Mouse (Mus musculus): Measurements from ENCODE around the gene Tcf19. TPM values are rescaled to one million over a fixed set of nuclear protein-coding genes. Genes with fewer than 3 reads are reported as not detected.
A peak's percentile ranks its signal among the peaks of the same experiment; 100 is the strongest.

The Tcf19 gene
- polyA plus RNA-seq, 2 experiments, result 73.8 to 84.3 TPM

GRCm38 (mm10) chr17:35502762-35503161 lies 13.9 kb downstream of the Tcf19 start:
- no peaks in the 10 kb centered on the region for H3K36me3 ChIP-seq (ENCODE audit: control insufficient read depth, insufficient read depth, low read length)
- peaks cover 6% of the 10 kb centered on the region; the same call in 1 of the 2 replicates for H3K4me1 ChIP-seq (ENCODE audit: control insufficient read depth, insufficient read depth, low read length)
- TF ChIP-seq POLR2A (IDR thresholded peaks at IDR 0.05; ENCODE audit: borderline replicate concordance, extremely low read depth, insufficient read depth, insufficient read length), result no peak
- H3K27me3 ChIP-seq (ENCODE audit: control insufficient read depth, insufficient read depth, low read length), result no peaks in the 10 kb centered on the region
- no peak overlapping the region for H3K4me3 ChIP-seq (replicated peaks; ENCODE audit: low read length)
- no peak overlapping the region for H3K4me2 ChIP-seq (replicated peaks; ENCODE audit: low read depth, low read length, severe bottlenecking)
- ATAC-seq (ENCODE audit: low FRiP score, low read depth), result no peak
- H3K9ac ChIP-seq (ENCODE audit: low read depth, low read length, severe bottlenecking), result no peak overlapping the region
- no peak overlapping the region for H3K27ac ChIP-seq (replicated peaks; ENCODE audit: low read depth, low read length)
- 64% methylated on average over 5 of the region's 5 CpGs for WGBS
- no peaks in the 10 kb centered on the region for H3K9me3 ChIP-seq (ENCODE audit: control insufficient read depth, low read length)
- no peak for DNase-seq (ENCODE audit: low spot score)

- H3K9ac ChIP-seq (ENCODE audit: low read depth, low read length, severe bottlenecking), result no peak overlapping the region
These were observed 14.4 kb downstream of the Tcf19 start for GRCm38 (mm10) chr17:35502226-35502625.

GRCm38 (mm10) chr17:35497124-35497523 lies 19.5 kb downstream of the Tcf19 start:
- no peak overlapping the region for H3K9ac ChIP-seq (ENCODE audit: low read depth, low read length, severe bottlenecking)
- H3K9me3 ChIP-seq (ENCODE audit: control insufficient read depth, low read length), result no peaks in the 10 kb centered on the region
- H3K4me1 ChIP-seq (ENCODE audit: control insufficient read depth, insufficient read depth, low read length), result peaks cover 3% of the 10 kb centered on the region; the same call in 1 of the 2 replicates
- no peak for DNase-seq (ENCODE audit: low spot score)
- TF ChIP-seq POLR2A (IDR thresholded peaks at IDR 0.05; ENCODE audit: borderline replicate concordance, extremely low read depth, insufficient read depth, insufficient read length), result no peak
- no peaks in the 10 kb centered on the region for H3K27me3 ChIP-seq (ENCODE audit: control insufficient read depth, insufficient read depth, low read length)
- no peak for ATAC-seq (ENCODE audit: low FRiP score, low read depth)
- WGBS, result 97% methylated on average over 7 of the region's 7 CpGs
- no peaks in the 10 kb centered on the region for H3K36me3 ChIP-seq (ENCODE audit: control insufficient read depth, insufficient read depth, low read length)
- H3K4me2 ChIP-seq (replicated peaks; ENCODE audit: low read depth, low read length, severe bottlenecking), result no peak overlapping the region
- H3K27ac ChIP-seq (replicated peaks; ENCODE audit: low read depth, low read length), result no peak overlapping the region
- H3K4me3 ChIP-seq (replicated peaks; ENCODE audit: low read length), result no peak overlapping the region

More at GRCm38 (mm10) chr17:35502226-35502625, 14.4 kb downstream of the Tcf19 start:
- 5% methylated on average over 6 of the region's 6 CpGs for WGBS
- peaks cover 6% of the 10 kb centered on the region; the same call in 1 of the 2 replicates for H3K4me1 ChIP-seq (ENCODE audit: control insufficient read depth, insufficient read depth, low read length)
- no peaks in the 10 kb centered on the region for H3K36me3 ChIP-seq (ENCODE audit: control insufficient read depth, insufficient read depth, low read length)
- no peak overlapping the region for H3K27ac ChIP-seq (replicated peaks; ENCODE audit: low read depth, low read length)
- TF ChIP-seq POLR2A (IDR thresholded peaks at IDR 0.05; ENCODE audit: borderline replicate concordance, extremely low read depth, insufficient read depth, insufficient read length), result no peak
- no peak overlapping the region for H3K4me2 ChIP-seq (replicated peaks; ENCODE audit: low read depth, low read length, severe bottlenecking)
- H3K27me3 ChIP-seq (ENCODE audit: control insufficient read depth, insufficient read depth, low read length), result no peaks in the 10 kb centered on the region
- DNase-seq (ENCODE audit: low spot score) (no peak), ATAC-seq (ENCODE audit: low FRiP score, low read depth) (no peak; the same call in 1 of the 2 replicates)
- H3K9me3 ChIP-seq (ENCODE audit: control insufficient read depth, low read length), result no peaks in the 10 kb centered on the region
- H3K4me3 ChIP-seq (replicated peaks; ENCODE audit: low read length), result no peak overlapping the region

GRCm38 (mm10) chr17:35490320-35490719 lies 26.3 kb downstream of the Tcf19 start:
- H3K27me3 ChIP-seq (ENCODE audit: control insufficient read depth, insufficient read depth, low read length), result no peaks in the 10 kb centered on the region
- DNase-seq (ENCODE audit: low spot score) (no peak), ATAC-seq (ENCODE audit: low FRiP score, low read depth) (no peak)
- no peaks in the 10 kb centered on the region for H3K36me3 ChIP-seq (ENCODE audit: control insufficient read depth, insufficient read depth, low read length)
- no peak overlapping the region for H3K27ac ChIP-seq (replicated peaks; ENCODE audit: low read depth, low read length)
- no peak for TF ChIP-seq POLR2A (IDR thresholded peaks at IDR 0.05; ENCODE audit: borderline replicate concordance, extremely low read depth, insufficient read depth, insufficient read length)
- H3K9me3 ChIP-seq (ENCODE audit: control insufficient read depth, low read length), result no peaks in the 10 kb centered on the region
- H3K4me2 ChIP-seq (replicated peaks; ENCODE audit: low read depth, low read length, severe bottlenecking), result no peak overlapping the region
- no peaks in the 10 kb centered on the region for H3K4me1 ChIP-seq (ENCODE audit: control insufficient read depth, insufficient read depth, low read length)
- WGBS, result 80% methylated on average over 5 of the region's 5 CpGs
- H3K9ac ChIP-seq (ENCODE audit: low read depth, low read length, severe bottlenecking), result no peak overlapping the region
- H3K4me3 ChIP-seq (replicated peaks; ENCODE audit: low read length), result no peak overlapping the region

GRCm38 (mm10) chr17:35488041-35488440 lies 28.6 kb downstream of the Tcf19 start:
- ATAC-seq (ENCODE audit: low FRiP score, low read depth), result no peak
- no peak for TF ChIP-seq POLR2A (IDR thresholded peaks at IDR 0.05; ENCODE audit: borderline replicate concordance, extremely low read depth, insufficient read depth, insufficient read length)
- WGBS, result 90% methylated on average over 2 of the region's 2 CpGs

GRCm38 (mm10) chr17:35486726-35487125 lies 29.9 kb downstream of the Tcf19 start:
- ATAC-seq (ENCODE audit: low FRiP score, low read depth) (no peak), DNase-seq (ENCODE audit: low spot score) (no peak)
- Histone ChIP-seq H3K9ac (ENCODE audit: low read depth, low read length, severe bottlenecking) (0 out of 2 replicates have a peak overlapping the region, but pooled peaks have one; percentile 31), H3K27ac (replicated peaks; ENCODE audit: low read depth, low read length) (no peak overlapping the region), H3K4me3 (replicated peaks; ENCODE audit: low read length) (no peak overlapping the region), H3K9me3 (ENCODE audit: control insufficient read depth, low read length) (no peaks in the 10 kb centered on the region), H3K4me2 (replicated peaks; ENCODE audit: low read depth, low read length, severe bottlenecking) (no peak overlapping the region), H3K4me1 (ENCODE audit: control insufficient read depth, insufficient read depth, low read length) (no peaks in the 10 kb centered on the region), H3K27me3 (ENCODE audit: control insufficient read depth, insufficient read depth, low read length) (no peaks in the 10 kb centered on the region), H3K36me3 (ENCODE audit: control insufficient read depth, insufficient read depth, low read length) (no peaks in the 10 kb centered on the region)
- TF ChIP-seq POLR2A (IDR thresholded peaks at IDR 0.05; ENCODE audit: borderline replicate concordance, extremely low read depth, insufficient read depth, insufficient read length), result no peak
- WGBS, result 41% methylated on average over 10 of the region's 10 CpGs

More at GRCm38 (mm10) chr17:35488041-35488440, 28.6 kb downstream of the Tcf19 start:
- Histone ChIP-seq H3K4me2 (replicated peaks; ENCODE audit: low read depth, low read length, severe bottlenecking) (no peak overlapping the region), H3K27me3 (ENCODE audit: control insufficient read depth, insufficient read depth, low read length) (no peaks in the 10 kb centered on the region), H3K4me3 (replicated peaks; ENCODE audit: low read length) (no peak overlapping the region), H3K9me3 (ENCODE audit: control insufficient read depth, low read length) (no peaks in the 10 kb centered on the region), H3K27ac (replicated peaks; ENCODE audit: low read depth, low read length) (no peak overlapping the region), H3K36me3 (ENCODE audit: control insufficient read depth, insufficient read depth, low read length) (no peaks in the 10 kb centered on the region), H3K4me1 (ENCODE audit: control insufficient read depth, insufficient read depth, low read length) (no peaks in the 10 kb centered on the region), H3K9ac (ENCODE audit: low read depth, low read length, severe bottlenecking) (no peak overlapping the region)
- DNase-seq (ENCODE audit: low spot score), result no peak

Data from limb, embryonic 14.5 days (tissue).